Mouse (Mus musculus) lung, embryonic 15.5 days (tissue): ENCODE measurements around the gene Plcb2. TPM values are rescaled to one million over a fixed set of nuclear protein-coding genes. Genes with fewer than 3 reads are reported as not detected.

Experiments used
- ATAC-seq: fragments of 200-750 bp; cut with Nextera tagmentation; 2 replicates; pipeline ENCODE4 v1.8.0; 2017; ENCODE audit warnings: moderate number of reproducible peaks, borderline replicate concordance; ENCODE audit not compliant: low FRiP score, low TSS enrichment; ENCODE audit errors: extremely low read depth
- H3K27ac ChIP-seq: fragments of 300-500 bp; sonication (generic); 2 replicates; pipeline ENCODE4 v1.5.1; 2015; ENCODE audit warnings: moderate library complexity, mild to moderate bottlenecking, inconsistent platforms
- H3K27me3 ChIP-seq: fragments of 300-500 bp; sonication (generic); 2 replicates; pipeline ENCODE4 v1.6.1; 2015; ENCODE audit warnings: inconsistent platforms
- H3K36me3 ChIP-seq: fragments of 300-500 bp; sonication (generic); 2 replicates; pipeline ENCODE4 v1.6.1; 2015; ENCODE audit warnings: inconsistent platforms
- H3K4me1 ChIP-seq: fragments of 300-500 bp; sonication (generic); 2 replicates; pipeline ENCODE4 v1.6.1; 2015; ENCODE audit warnings: inconsistent platforms
- H3K4me2 ChIP-seq: fragments of 300-500 bp; sonication (generic); 2 replicates; pipeline ENCODE4 v1.6.1; 2015; ENCODE audit warnings: inconsistent platforms, mild to moderate bottlenecking, moderate library complexity
- H3K4me3 ChIP-seq: fragments of 300-500 bp; sonication (generic); 2 replicates; pipeline ENCODE4 v1.5.1; 2015; ENCODE audit warnings: mild to moderate bottlenecking, inconsistent platforms
- H3K9ac ChIP-seq: fragments of 300-500 bp; sonication (generic); 2 replicates; pipeline ENCODE4 v1.6.1; 2015; ENCODE audit warnings: inconsistent platforms
- H3K9me3 ChIP-seq: fragments of 300-500 bp; sonication (generic); 2 replicates; pipeline ENCODE4 v1.6.1; 2016; ENCODE audit warnings: inconsistent platforms
- WGBS: fragments of 180-500 bp; shearing (Covaris S2); methylation state at CpG from one replicate; pipeline ENCODE4 v1.1.7; 2015; 5-methylcytosine and 5-hydroxymethylcytosine counted together
- polyA plus RNA-seq: library from polyadenylated mRNA; unstranded; fragments of >200 nt; fragmentation: Nextera tagmentation; extraction: Ambion mirVana; gene quantifications from 2 replicates; pipeline ENCODE4 v1.2.1, GENCODE M21; 2015

Gene Plcb2
- polyA plus RNA-seq, 1 experiment from 2014 or later: 2.5 TPM

DNA sequence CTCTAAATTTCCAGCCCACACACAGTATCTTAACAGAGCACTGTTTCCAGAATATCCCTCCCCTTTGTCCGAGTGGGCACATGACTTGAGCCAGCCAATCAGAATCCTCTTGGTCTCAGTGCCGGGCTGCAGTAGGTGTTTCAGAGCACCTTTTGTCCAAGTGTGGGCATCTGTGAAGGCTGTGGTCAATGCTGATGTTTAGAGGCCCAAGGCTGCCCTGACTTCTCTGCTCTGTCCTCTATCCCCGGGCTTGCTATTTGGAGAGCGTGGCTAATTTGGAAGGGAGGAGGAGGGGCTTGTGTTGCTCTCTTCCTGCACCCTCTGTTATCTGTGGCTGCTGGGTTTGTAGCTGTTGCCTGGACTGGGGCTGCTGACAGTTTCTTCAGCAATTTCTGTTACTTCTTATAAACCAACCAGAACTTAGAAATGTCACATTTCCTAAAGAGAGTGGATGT, 68.2 kb downstream of the Plcb2 start:
- Histone ChIP-seq H3K27ac (no peak overlapping the region), H3K9ac (peak overlapping the region; percentile 32; the same call in 1 of the 2 replicates), H3K27me3 (peaks cover 26% of the 10 kb centered on the region), H3K4me2 (peak overlapping the region; percentile 59), H3K36me3 (no peaks in the 10 kb centered on the region), H3K9me3 (no peaks in the 10 kb centered on the region), H3K4me3 (peak overlapping the region; percentile 44), H3K4me1 (peaks cover 53% of the 10 kb centered on the region)
- ATAC-seq: peak; percentile 61; the same call in 1 of the 2 replicates
- 0% methylated on average over 4 of the region's 4 CpGs for WGBS

DNA sequence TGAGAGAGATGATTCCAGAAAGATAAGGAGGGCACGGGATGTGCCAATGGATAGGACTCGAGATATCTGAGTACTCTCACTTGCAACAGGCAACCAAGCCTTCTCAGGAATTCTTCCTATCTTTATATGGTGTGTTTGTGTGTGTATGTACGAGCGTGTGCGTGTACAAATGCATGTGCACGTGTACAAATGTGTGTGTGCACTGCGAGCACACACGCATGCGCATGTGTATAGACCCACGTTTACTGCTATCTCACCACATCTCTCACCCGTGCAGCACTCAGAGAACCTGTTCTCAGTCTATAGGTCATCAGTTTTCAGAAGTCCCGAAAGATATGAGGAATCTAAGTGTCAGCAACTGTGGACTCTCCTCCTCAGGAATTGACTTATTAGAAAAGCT, 68.7 kb downstream of the Plcb2 start:
- Histone ChIP-seq H3K9me3 (no peaks in the 10 kb centered on the region), H3K4me3 (peak overlapping the region; percentile 44; the same call in 1 of the 2 replicates), H3K9ac (no peak overlapping the region), H3K27ac (no peak overlapping the region), H3K4me2 (peak overlapping the region; percentile 59), H3K4me1 (peaks cover 53% of the 10 kb centered on the region), H3K36me3 (no peaks in the 10 kb centered on the region), H3K27me3 (peaks cover 25% of the 10 kb centered on the region)
- no peak for ATAC-seq
- 69% methylated on average over 12 of the region's 12 CpGs for WGBS

DNA sequence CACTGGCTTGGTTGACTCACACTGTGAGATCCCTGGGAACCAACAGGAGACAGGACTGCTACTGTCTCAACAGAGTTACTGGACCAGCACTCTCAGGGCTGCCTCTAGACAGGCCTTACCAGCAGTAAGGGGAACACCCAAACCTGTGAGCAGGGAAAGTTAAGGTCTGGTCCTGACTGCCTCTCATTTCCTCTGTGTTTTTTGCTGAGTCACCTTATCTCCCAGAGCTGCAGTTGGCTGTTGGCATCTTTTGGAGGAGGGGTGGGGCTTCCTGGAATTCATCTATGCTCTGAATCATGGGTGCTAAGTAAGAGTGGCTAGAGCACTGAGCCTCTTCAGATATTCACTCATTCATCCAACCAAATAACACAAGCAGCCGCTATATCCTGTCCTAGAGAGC, 69.2 kb downstream of the Plcb2 start:
- Histone ChIP-seq H3K9me3 (no peaks in the 10 kb centered on the region), H3K9ac (no peak overlapping the region), H3K27ac (no peak overlapping the region), H3K4me3 (no peak overlapping the region), H3K27me3 (peaks cover 21% of the 10 kb centered on the region), H3K4me1 (peaks cover 49% of the 10 kb centered on the region), H3K4me2 (0 out of 2 replicates have a peak overlapping the region, but pooled peaks have one; percentile 59), H3K36me3 (no peaks in the 10 kb centered on the region)
- WGBS: 55% methylated on average over 1 of the region's 1 CpGs
- peak; percentile 41; the same call in 1 of the 2 replicates for ATAC-seq

DNA sequence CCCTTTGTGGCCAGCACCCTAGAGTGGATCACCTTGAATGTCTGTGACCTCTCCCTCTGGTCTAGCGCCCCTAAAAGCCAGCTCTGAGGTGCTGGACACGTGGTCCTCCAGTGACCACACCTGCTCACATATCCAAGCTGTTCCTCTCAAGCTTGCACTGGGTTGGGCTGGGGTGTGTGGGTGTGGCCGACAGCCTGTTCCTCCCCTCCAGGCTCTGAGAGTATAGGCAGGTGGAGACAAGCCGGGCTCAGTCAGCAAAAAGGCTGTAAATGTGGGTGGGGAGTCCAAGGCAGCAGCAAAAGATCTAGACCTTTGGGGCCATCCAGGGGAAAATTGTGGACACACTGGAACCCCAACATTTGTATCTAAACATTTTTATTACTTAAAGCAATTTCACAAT, 69.8 kb downstream of the Plcb2 start:
- Histone ChIP-seq H3K36me3 (no peaks in the 10 kb centered on the region), H3K9ac (no peak overlapping the region), H3K4me3 (no peak overlapping the region), H3K4me2 (no peak overlapping the region), H3K9me3 (no peaks in the 10 kb centered on the region), H3K27ac (no peak overlapping the region), H3K27me3 (peaks cover 15% of the 10 kb centered on the region), H3K4me1 (peaks cover 44% of the 10 kb centered on the region)
- WGBS: 29% methylated on average over 4 of the region's 4 CpGs
- ATAC-seq: peak; percentile 57; the same call in 1 of the 2 replicates

Other genes starting within 250 kb of the Plcb2 start
- gene Srp14, start 248.7 kb downstream of the Plcb2 start, polyA plus RNA-seq: 238 and 244 TPM in 2 replicates
- 5.5 and 8.5 TPM in 2 replicates for gene Bmf, start 178.8 kb downstream of the Plcb2 start, polyA plus RNA-seq
- 114 and 115 TPM in 2 replicates for gene Bub1b, start 130.2 kb downstream of the Plcb2 start, polyA plus RNA-seq
- gene Pak6, start 65.1 kb downstream of the Plcb2 start, polyA plus RNA-seq: 1.6 and 2.2 TPM in 2 replicates
- 0.10 and 0.12 TPM in 2 replicates for gene Ankrd63, start 24.5 kb downstream of the Plcb2 start, polyA plus RNA-seq
- 18.3 and 18.4 TPM in 2 replicates for gene Inafm2, start 17.3 kb upstream of the Plcb2 start, polyA plus RNA-seq
- 0.98 and 1.2 TPM in 2 replicates for gene Ccdc9b, start 34.2 kb upstream of the Plcb2 start, polyA plus RNA-seq
- not detected in 2 replicates for gene Phgr1, start 44.3 kb upstream of the Plcb2 start, polyA plus RNA-seq
- 0.76 and 0.89 TPM in 2 replicates for gene Disp2, start 51.3 kb upstream of the Plcb2 start, polyA plus RNA-seq
- gene Knstrn, start 85.6 kb upstream of the Plcb2 start, polyA plus RNA-seq: 134 TPM in 2 replicates
- gene Ivd, start 133.5 kb upstream of the Plcb2 start, polyA plus RNA-seq: 76.1 and 86.2 TPM in 2 replicates
- 3.6 and 4.3 TPM in 2 replicates for gene Bahd1, start 171.9 kb upstream of the Plcb2 start, polyA plus RNA-seq
- 31.7 and 35.2 TPM in 2 replicates for gene Chst14, start 198.1 kb upstream of the Plcb2 start, polyA plus RNA-seq